Mouse (Mus musculus) cerebellum, adult 2 months (tissue): ENCODE measurements at regions not wholly inside any gene's neighbourhood (a gene's known extent, or its start where the extent isn't known, plus 50 kb on each side); places are given as distances from the start of the nearest gene placed in this dataset.

Experiments
- CTCF ChIP-seq: fragments of 200-500 bp; IDR thresholded peaks from 2 replicates; pipeline ENCODE4 v1.5.1; 2011; ENCODE audit warnings: low read depth, mild to moderate bottlenecking, control low read depth, low read length, moderate library complexity, borderline replicate concordance; ENCODE audit not compliant: insufficient read depth
- POLR2A ChIP-seq: fragments of 200-500 bp; IDR thresholded peaks from 2 replicates; pipeline ENCODE4 v1.6.1; 2011; ENCODE audit warnings: low read length, control low read depth, borderline replicate concordance; ENCODE audit not compliant: insufficient read depth

DNA sequence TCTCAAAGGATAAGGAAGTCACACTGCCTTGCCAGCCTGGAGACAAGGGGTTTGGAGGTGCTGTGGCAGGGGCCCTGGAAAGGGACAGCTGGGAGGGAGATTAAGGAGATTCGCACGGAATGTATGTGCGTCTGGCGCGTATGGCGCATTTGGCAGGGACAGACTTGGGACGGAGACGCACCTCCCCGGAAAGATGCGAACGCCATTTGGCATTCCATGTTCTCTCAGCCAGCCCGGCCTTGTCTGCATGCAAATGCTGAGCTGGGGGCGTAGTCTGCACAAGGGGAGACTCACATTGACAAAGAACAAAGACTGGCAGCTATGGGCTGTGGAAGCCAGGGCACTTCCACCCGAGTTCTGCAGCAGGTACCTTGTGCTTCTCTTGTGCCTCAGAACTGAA lies 174.4 kb downstream of the Gm26897 start:
- TF ChIP-seq POLR2A (no peak), CTCF (no peak)
